Comparison of ENCODE assay signal across 8 mouse cellular contexts in the genomic region with DNA sequence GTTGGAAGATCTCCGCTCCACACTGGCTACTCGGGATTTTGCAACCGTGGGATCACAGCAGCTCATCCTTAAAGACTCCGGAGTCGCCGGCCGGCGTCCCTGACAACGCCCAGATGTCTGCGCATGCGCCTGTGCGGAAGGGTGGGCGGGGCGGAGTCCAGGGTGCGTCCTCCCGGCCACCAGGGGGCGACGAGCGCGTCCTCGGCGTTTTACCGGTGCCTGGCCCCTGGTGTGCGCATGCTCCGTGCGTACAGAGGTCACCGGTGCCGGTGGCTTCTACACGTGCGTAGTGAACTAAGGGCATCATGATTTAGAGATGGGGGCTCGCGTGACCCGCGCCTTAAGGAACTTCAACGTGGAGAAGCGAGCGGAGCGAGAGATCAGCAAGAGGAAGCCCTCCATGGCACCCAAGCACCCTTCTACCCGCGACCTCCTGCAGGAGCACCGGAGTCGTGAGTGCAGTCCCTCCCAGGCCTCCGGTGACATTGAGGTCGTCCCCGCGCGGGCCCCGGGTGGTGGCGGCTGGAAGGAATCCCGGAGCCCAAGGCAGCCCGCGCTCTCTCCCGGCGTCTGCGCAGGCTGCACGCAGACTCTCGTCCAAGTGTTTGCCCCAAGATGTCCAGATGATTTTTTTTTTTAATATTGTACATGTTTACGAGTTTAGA. TPM values are rescaled to one million over a fixed set of nuclear protein-coding genes. Genes with fewer than 3 reads are reported as not detected.
DNase-seq lines count a peak whose midpoint lies in the region; ATAC-seq lines count a peak whose summit lies in the region.

Gene Ndufaf4 (plus strand): TSS at position 233 of the 665 bp plus-strand sequence.

- under 1% methylated on average over 57 of the region's 58 CpGs for WGBS in lung, embryonic 16.5 days

- H3K9me3 ChIP-seq in lung, embryonic 16.5 days (ENCODE audit: control insufficient read depth, low read length) = no peaks in the 10 kb centered on the region

- H3K9ac ChIP-seq in lung, embryonic 16.5 days (ENCODE audit: low read length) = peak within 1 kb of the TSS; percentile 80

- ATAC-seq in hematopoietic stem cell, adult 5-6 weeks (replicated peaks in 1 of 2; ENCODE audit: insufficient read depth in 1 of 2, low FRiP score in 2 of 2, low TSS enrichment in 1 of 2, low read depth in 1 of 2, poor library complexity in 2 of 2, severe bottlenecking in 2 of 2) = peak; percentile 93 to 98
- ATAC-seq in lung, embryonic 16.5 days (ENCODE audit: low read depth) = peak; percentile 99

- H3K36me3 ChIP-seq in lung, embryonic 16.5 days (ENCODE audit: control insufficient read depth, insufficient read depth, low read length) = peaks cover 5% of the 10 kb centered on the region; the same call in 1 of the 2 replicates

- peak within 1 kb of the TSS; percentile 76 for H3K4me3 ChIP-seq in lung, embryonic 16.5 days (ENCODE audit: low read length)

- no peaks in the 10 kb centered on the region for H3K27me3 ChIP-seq in lung, embryonic 16.5 days (ENCODE audit: control insufficient read depth, insufficient read depth, low read depth, low read length)

- DNase-seq in MEL-GATA-1-ER (ENCODE audit: extremely low read depth, low read depth) = peak; percentile 71
- peak; percentile 99 for DNase-seq in cerebellum, adult 8-10 months
- DNase-seq in forelimb bud, embryonic 11.5 days (ENCODE audit: low read depth, low spot score) = peak; percentile 94
- peak; percentile 89 for DNase-seq in layer of hippocampus, adult 9-10 months (ENCODE audit: low spot score)
- DNase-seq in ovary, postnatal 10 days (ENCODE audit: low spot score) = peak; percentile 99
- DNase-seq in thymus, postnatal 10 days (ENCODE audit: low spot score in 2 of 2) = peak; percentile 88 to 99

- peaks cover 10% of the 10 kb centered on the region for H3K4me1 ChIP-seq in lung, embryonic 16.5 days (replicated peaks; ENCODE audit: control insufficient read depth, insufficient read depth, low read length)

- H3K4me2 ChIP-seq in lung, embryonic 16.5 days (ENCODE audit: low read depth, low read length) = peak within 1 kb of the TSS; percentile 91

- 0 out of 2 replicates have a peak within 1 kb of the TSS, but pooled peaks have one; percentile 5 for H3K27ac ChIP-seq in lung, embryonic 16.5 days (ENCODE audit: low read length)

RNA-seq across cellular contexts. Expression of gene Ndufaf4, which starts in this region (rescaled TPM):
- total RNA-seq in hematopoietic stem cell, adult 5-6 weeks (2017) = 17.9 and 25.3 TPM in 2 replicates
- polyA plus RNA-seq in lung, embryonic 16.5 days (2015; fragmentation: Nextera tagmentation; extraction: Ambion mirVana) = 30.7 and 33.8 TPM in 2 replicates

Comparison
In these comparisons a context has a peak if more than half of its experiments do, and no peak if none do; other contexts are left out.
1. Peak in every context shown above with its lines: DNase-seq, ATAC-seq, H3K4me3 ChIP-seq and H3K27ac ChIP-seq.